ENCODE assay signal across 12 mouse cellular contexts in the genomic region with DNA sequence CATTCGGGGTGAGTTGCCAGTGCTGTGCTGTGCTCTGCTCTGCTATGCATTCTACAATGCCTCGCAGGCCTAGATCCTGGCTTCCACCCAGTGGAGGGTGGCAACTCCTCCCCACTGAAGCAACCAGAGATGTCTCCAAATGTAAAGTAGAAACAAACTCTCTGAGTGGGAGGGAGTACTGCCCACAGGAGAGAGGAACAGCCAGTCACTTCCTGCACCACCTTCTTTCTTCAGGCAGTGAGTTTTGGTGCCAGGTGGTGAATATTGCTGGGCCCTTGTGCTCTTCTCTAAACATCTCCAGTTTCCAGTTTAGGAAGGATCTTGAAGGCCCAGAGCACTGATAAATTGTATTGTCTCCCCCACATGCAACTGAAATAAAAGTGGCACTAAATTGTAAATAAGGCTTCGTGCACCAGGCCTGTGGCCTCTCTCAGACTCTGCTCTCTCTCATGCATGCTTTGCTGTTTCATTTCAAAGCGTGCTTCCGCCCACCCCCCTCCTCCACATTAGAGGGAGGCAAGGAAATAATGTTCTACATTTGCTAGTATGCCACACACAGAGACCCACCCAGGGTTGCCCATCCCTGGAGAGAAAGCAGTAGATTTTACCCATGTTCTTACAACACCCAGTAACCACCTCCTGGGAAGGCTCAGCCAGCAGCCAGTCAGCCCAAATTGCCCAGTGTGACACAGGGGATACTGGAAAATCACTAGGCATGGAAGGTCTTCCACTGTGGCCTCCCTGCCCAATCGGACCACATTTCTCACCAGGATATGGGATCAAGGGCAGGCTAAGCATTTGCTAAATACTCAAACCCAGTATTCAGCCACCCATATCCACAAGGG. TPM values are rescaled to one million over a fixed set of nuclear protein-coding genes. Genes with fewer than 3 reads are reported as not detected.
A peak's percentile ranks its signal among the peaks of the same experiment; 100 is the strongest.
DNase-seq lines count a peak whose midpoint lies in the region; ATAC-seq lines count a peak whose summit lies in the region.
"Had no signal": no experiment of that assay in that cellular context is flagged by ENCODE, and none has a peak within 500 bp of the region (broad histone marks: within the 10 kb centered on the region; RNA-seq: fewer than 3 reads in every experiment).

No protein-coding gene starts in this region.

- DNase-seq in adrenal gland, adult 2 months: peak; percentile 18
- DNase-seq in adrenal gland, postnatal 25 days: no peak
- peak; percentile 60 for DNase-seq in layer of hippocampus, adult 9-11 months
- DNase-seq in layer of hippocampus, postnatal 14 days (ENCODE audit: low spot score in 2 of 2): no peak
- DNase-seq in right cerebral cortex, postnatal 36 days (ENCODE audit: low spot score in 2 of 2): peak; percentile 54 to 76
- no peak for DNase-seq in natural killer cell, adult 2 months (ENCODE audit: low spot score in 2 of 2)
- DNase-seq in yolk sac, embryonic 10.5 days (ENCODE audit: low spot score): no peak
- DNase-seq: cerebellum, adult 11 months; midbrain, embryonic 14.5 days had no signal

- peak; percentile 54 for ATAC-seq in common myeloid progenitor, adult 5-6 weeks (replicated peaks; ENCODE audit: low read depth, poor library complexity, severe bottlenecking)
- ATAC-seq: intestine, postnatal 0 days; Patski had no signal

RNA-seq across cellular contexts. Expression of a gene that starts 13.5 kb away (rescaled TPM):
- total RNA-seq in adrenal gland, adult 2 months (2021): 10 to 100 TPM in 1 of 2 experiments, 1 to 10 TPM in 1; 8.4 to 12.5 TPM
- polyA plus RNA-seq in adrenal gland, adult 2 months (2012; rRNA removed): 11.2 and 13.1 TPM in 2 replicates
- 5.1 and 16.5 TPM in 2 replicates for total RNA-seq in adrenal gland, postnatal 25 days (2021)
- total RNA-seq in layer of hippocampus, postnatal 14 days (2021): 1 to 10 TPM; 5.3 to 6.3 TPM
- 0.92 and 5.6 TPM in 2 replicates for total RNA-seq in common myeloid progenitor, adult 5-6 weeks (2017)

Comparison
In these comparisons a context has a peak if more than half of its experiments do, and no peak if none do; other contexts are left out.
1. DNase-seq: peak in adrenal gland, adult 2 months (single experiment), layer of hippocampus, adult 9-11 months (single experiment) and right cerebral cortex, postnatal 36 days (2 of 2); none in adrenal gland, postnatal 25 days (single experiment), layer of hippocampus, postnatal 14 days (0 of 2), natural killer cell, adult 2 months (0 of 2) and yolk sac, embryonic 10.5 days (single experiment).